Mouse (Mus musculus) testis, adult 2 months (tissue): ENCODE measurements around the gene Hmg20b.

Source experiments
- CTCF ChIP-seq: fragments of 200-500 bp; IDR thresholded peaks from 2 replicates; pipeline ENCODE4 v1.5.1; 2012; ENCODE audit warnings: low read depth, mild to moderate bottlenecking, inconsistent platforms, low read length, moderate library complexity; ENCODE audit not compliant: control insufficient read depth, insufficient read depth, insufficient replicate concordance
- POLR2A ChIP-seq: fragments of 200-500 bp; IDR thresholded peaks from 2 replicates; pipeline ENCODE4 v1.6.1; 2012; ENCODE audit warnings: low read depth, mild to moderate bottlenecking, inconsistent platforms, low read length, moderate library complexity; ENCODE audit not compliant: control insufficient read depth

GRCm38 (mm10) chr10:81320550-81321347, 29.5 kb downstream of the Hmg20b start, which contains the start of gene Cactin:
- TF ChIP-seq POLR2A (peak; percentile 65; the same call in 1 of the 2 replicates), CTCF (0 out of 2 replicates have a peak, but pooled peaks have one; percentile 1)
